Mouse (Mus musculus) megakaryocyte, embryonic 14.5 days (primary cell): ENCODE results near the gene Robo1.

Source experiments
- FLI1 ChIP-seq: IDR thresholded peaks from 2 replicates; pipeline ENCODE4 v1.6.1; 2012; ENCODE audit warnings: low read length, inconsistent platforms, mixed read lengths
- GATA1 ChIP-seq: IDR thresholded peaks from 3 replicates; pipeline ENCODE4 v1.6.1; 2012; ENCODE audit warnings: mixed read lengths, low read length, inconsistent platforms, borderline replicate concordance

DNA sequence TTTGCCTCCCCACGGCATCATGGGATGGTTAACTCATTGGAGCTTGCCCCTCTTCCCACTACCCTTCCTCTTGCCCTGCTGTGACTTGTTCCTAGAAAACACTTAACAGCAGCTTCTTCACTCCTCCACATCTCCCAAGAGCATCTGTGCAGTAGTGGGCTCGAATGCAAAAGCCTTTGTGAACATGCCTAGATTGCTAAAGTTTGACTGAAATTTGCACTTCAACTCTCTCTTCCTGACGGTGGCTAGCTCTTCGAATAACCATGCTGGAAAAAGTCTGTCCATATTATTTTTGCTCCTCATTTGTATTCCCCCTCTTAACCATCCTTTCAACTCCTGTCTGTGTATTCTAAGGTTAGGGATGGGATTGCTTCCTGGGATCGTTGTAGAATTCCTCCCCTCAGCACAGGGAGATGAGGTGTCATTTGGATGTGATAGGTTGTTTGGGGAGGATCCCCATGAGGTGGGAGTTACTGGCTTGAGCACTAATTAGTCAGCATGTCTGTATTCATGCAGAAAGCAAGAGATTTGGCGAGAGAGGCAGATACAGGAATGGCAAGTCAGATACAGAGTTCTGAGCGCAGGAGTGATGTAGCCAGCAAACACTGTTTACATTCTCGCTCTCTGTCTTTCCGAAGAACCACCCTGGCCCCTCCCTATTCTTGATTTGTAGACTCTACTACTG, 409.2 kb downstream of the Robo1 start:
- no peak for TF ChIP-seq GATA1
- TF ChIP-seq FLI1 = no peak
